Mouse (Mus musculus): Measurements from ENCODE around the gene Rcsd1. TPM values are rescaled to one million over a fixed set of nuclear protein-coding genes. Genes with fewer than 3 reads are reported as not detected.

Gene Rcsd1
- polyA plus RNA-seq, 1 experiment from 2014 or later = 90.4 TPM

DNA sequence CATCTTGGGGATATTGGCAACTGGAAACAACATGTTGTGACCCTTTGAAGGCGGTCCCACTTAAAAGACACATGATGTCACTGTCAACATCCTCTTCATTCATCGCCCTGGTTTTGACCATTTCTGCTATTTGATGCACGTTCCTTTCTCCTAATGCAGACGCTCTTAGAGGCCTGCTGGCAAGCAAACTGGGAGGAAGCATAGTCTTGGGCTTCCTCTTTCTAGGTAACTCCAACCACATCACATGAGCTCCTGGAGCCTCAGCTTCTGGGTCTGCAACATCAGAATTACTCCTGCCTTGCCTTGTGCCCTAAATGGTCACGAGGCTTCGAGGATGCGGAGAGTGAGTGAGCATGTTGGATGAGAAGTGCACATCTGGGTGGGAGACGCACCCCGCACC lies 34.4 kb downstream of the Rcsd1 start:
- no peak overlapping the region for H3K4me2 ChIP-seq
- no peak overlapping the region for H3K9ac ChIP-seq
- no peak overlapping the region for H3K4me3 ChIP-seq
- 76% methylated on average over 9 of the region's 9 CpGs for WGBS
- no peak for ATAC-seq (replicated peaks; ENCODE audit: insufficient number of reproducible peaks, insufficient read depth, low FRiP score, low read depth)
- H3K4me1 ChIP-seq (replicated peaks) = peaks cover 81% of the 10 kb centered on the region
- no peaks in the 10 kb centered on the region for H3K9me3 ChIP-seq (replicated peaks)
- no peaks in the 10 kb centered on the region for H3K27me3 ChIP-seq
- H3K27ac ChIP-seq = peak overlapping the region; percentile 74; the same call in 1 of the 2 replicates
- 0 out of 2 replicates have a peak, but pooled peaks cover 3% of the 10 kb centered on the region for H3K36me3 ChIP-seq

DNA sequence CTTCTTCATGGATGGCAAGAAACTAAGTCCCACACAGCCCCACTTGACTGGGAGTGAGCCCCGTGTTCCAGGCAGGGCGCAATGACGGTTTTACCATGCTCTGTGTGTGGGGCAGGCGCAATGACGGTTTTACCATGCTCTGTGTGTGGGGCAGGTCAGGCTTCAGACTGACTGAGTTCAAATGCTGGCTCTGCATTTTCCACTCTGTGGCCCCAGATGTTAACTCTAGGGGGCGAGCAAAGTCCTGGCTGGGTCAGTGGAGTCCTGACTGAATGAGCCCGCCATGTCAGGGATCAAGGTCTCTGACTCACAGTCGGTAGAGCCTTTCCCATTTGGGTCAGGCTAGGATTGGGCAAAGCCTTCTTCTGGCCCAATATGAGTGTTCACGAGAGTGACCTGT lies 37.2 kb downstream of the Rcsd1 start:
- 79% methylated on average over 9 of the region's 9 CpGs for WGBS
- Histone ChIP-seq H3K4me1 (replicated peaks) (peaks cover 80% of the 10 kb centered on the region), H3K4me2 (no peak overlapping the region), H3K36me3 (0 out of 2 replicates have a peak, but pooled peaks cover 3% of the 10 kb centered on the region), H3K9ac (no peak overlapping the region), H3K27me3 (no peaks in the 10 kb centered on the region), H3K9me3 (replicated peaks) (no peaks in the 10 kb centered on the region), H3K27ac (no peak overlapping the region), H3K4me3 (no peak overlapping the region)
- no peak for ATAC-seq (replicated peaks; ENCODE audit: insufficient number of reproducible peaks, insufficient read depth, low FRiP score, low read depth)

DNA sequence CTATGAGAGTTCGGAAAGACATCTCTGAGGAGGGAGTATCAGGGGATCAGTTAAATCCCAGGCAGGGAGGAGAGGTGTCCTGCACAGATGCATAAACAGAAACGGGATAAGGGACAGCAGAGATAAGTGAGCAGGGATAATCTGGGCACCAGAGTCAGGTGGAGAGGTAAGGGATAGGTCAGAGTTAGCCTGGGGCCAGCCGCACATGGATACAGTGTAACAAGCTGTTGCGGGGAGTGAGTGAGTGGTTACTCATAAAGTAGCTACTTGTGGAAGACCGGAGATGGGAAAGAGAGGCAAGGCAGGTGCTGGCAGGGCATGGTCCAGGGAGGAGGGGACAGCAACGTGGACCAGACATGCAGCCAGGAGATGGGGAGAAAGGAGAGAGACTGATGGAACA lies 39.5 kb downstream of the Rcsd1 start:
- Histone ChIP-seq H3K4me2 (no peak overlapping the region), H3K36me3 (0 out of 2 replicates have a peak, but pooled peaks cover 3% of the 10 kb centered on the region), H3K9ac (no peak overlapping the region), H3K27ac (peak overlapping the region; percentile 81; the same call in 1 of the 2 replicates), H3K9me3 (replicated peaks) (no peaks in the 10 kb centered on the region), H3K4me3 (no peak overlapping the region), H3K4me1 (replicated peaks) (peaks cover 78% of the 10 kb centered on the region), H3K27me3 (no peaks in the 10 kb centered on the region)
- ATAC-seq (replicated peaks; ENCODE audit: insufficient number of reproducible peaks, insufficient read depth, low FRiP score, low read depth) = no peak
- 45% methylated on average over 6 of the region's 6 CpGs for WGBS

DNA sequence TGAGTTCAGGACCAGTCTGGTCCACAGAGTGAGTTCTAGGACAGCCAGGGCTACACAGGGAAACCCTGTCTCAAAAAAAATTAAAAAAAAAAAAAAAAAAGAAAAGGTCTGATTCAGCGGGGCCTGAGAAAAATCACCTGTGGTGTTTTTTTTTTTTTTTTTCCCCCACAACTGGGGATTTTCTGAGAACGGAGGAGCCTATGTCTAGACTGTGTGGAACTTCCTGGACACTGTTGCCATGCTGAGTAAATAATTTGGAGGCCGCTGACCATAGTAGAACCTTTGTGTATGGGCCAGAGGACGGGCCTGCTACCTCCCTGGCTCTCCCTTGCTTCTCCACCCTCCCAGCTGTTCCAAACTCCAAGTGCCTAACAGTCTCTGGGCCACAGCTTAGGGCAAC lies 40.7 kb downstream of the Rcsd1 start:
- Histone ChIP-seq H3K27me3 (no peaks in the 10 kb centered on the region), H3K9me3 (replicated peaks) (no peaks in the 10 kb centered on the region), H3K4me2 (no peak overlapping the region), H3K4me1 (replicated peaks) (peaks cover 73% of the 10 kb centered on the region), H3K9ac (no peak overlapping the region), H3K27ac (peak overlapping the region; percentile 81), H3K36me3 (0 out of 2 replicates have a peak, but pooled peaks cover 3% of the 10 kb centered on the region), H3K4me3 (no peak overlapping the region)
- no peak for ATAC-seq (replicated peaks; ENCODE audit: insufficient number of reproducible peaks, insufficient read depth, low FRiP score, low read depth)
- WGBS = 51% methylated on average over 4 of the region's 4 CpGs

DNA sequence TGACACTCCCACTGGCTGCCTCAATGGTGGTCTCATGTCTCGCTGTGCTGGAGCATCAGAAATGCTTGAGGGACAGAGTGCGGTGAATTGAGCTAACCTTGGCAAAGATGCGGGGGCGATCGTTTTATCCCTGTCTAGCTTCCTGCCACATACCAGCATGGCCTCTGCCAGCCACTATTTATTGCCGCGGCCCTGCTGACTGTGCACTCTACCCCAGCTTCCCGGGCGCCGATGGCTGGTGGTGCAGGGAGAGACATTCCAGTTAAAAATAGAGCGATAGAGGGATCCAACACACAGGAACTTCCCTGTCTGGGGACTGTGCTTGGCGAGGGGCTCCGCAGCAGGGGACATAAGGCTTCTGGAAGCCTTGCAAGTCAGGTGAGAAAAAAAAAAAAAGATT lies 42.2 kb downstream of the Rcsd1 start:
- Histone ChIP-seq H3K9ac (no peak overlapping the region), H3K27ac (peak overlapping the region; percentile 81), H3K4me2 (peak overlapping the region; percentile 42), H3K4me1 (replicated peaks) (peaks cover 84% of the 10 kb centered on the region), H3K36me3 (peaks cover 8% of the 10 kb centered on the region; the same call in 1 of the 2 replicates), H3K9me3 (replicated peaks) (no peaks in the 10 kb centered on the region), H3K4me3 (peak overlapping the region; percentile 14; the same call in 1 of the 2 replicates), H3K27me3 (no peaks in the 10 kb centered on the region)
- peak; percentile 69; the same call in 1 of the 2 replicates for ATAC-seq (replicated peaks; ENCODE audit: insufficient number of reproducible peaks, insufficient read depth, low FRiP score, low read depth)
- 24% methylated on average over 13 of the region's 13 CpGs for WGBS

DNA sequence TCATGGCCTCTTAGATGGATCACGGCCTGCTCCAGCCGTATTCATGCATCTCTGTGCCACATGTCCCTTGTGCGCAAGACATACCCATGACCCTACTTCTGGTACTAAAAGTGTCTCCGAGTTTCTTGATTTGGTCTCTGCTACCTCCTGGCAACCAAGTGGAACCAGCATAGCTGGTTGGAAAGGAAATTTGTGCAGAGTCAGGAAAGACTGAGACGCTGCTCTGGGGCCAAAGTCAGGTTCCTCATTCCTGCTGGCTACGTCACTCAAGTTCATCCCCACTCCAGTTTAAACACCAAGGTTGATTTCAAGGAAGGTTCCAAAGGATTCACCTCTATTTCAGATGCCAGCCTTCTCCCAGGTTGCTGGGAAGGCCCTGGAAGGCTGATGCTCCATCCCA lies 42.6 kb downstream of the Rcsd1 start:
- no peak for ATAC-seq (replicated peaks; ENCODE audit: insufficient number of reproducible peaks, insufficient read depth, low FRiP score, low read depth)
- peaks cover 84% of the 10 kb centered on the region for H3K4me1 ChIP-seq (replicated peaks)
- peak overlapping the region; percentile 81 for H3K27ac ChIP-seq
- 82% methylated on average over 6 of the region's 6 CpGs for whole genome bisulfite sequencing
- peaks cover 12% of the 10 kb centered on the region; the same call in 1 of the 2 replicates for H3K36me3 ChIP-seq
- H3K27me3 ChIP-seq = no peaks in the 10 kb centered on the region
- no peak overlapping the region for H3K4me2 ChIP-seq
- no peaks in the 10 kb centered on the region for H3K9me3 ChIP-seq (replicated peaks)
- no peak overlapping the region for H3K4me3 ChIP-seq
- H3K9ac ChIP-seq = no peak overlapping the region

DNA sequence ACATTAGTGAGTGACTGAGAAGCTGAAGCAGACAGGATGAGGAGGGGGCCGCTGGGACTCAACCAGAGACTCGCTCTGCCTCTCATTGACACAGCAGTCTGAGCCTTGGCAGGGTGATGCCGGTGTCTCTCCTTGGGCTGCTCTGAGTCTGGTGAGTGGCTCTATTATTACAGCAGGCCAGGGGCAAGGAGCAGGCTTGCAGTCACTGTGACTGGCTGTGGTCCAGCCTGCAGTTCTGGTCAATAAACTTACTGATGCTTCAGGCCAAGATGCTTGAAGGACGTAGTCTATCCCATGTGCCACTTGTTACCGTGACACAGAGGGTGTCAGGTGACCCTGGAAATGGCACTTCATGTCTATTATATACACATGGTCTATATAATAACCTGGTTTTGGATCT lies 43.8 kb downstream of the Rcsd1 start:
- H3K4me1 ChIP-seq (replicated peaks) = peaks cover 83% of the 10 kb centered on the region
- H3K36me3 ChIP-seq = peaks cover 18% of the 10 kb centered on the region; the same call in 1 of the 2 replicates
- 63% methylated on average over 5 of the region's 5 CpGs for WGBS
- H3K4me3 ChIP-seq = no peak overlapping the region
- no peak overlapping the region for H3K4me2 ChIP-seq
- H3K9me3 ChIP-seq (replicated peaks) = no peaks in the 10 kb centered on the region
- no peaks in the 10 kb centered on the region for H3K27me3 ChIP-seq
- no peak overlapping the region for H3K9ac ChIP-seq
- ATAC-seq (replicated peaks; ENCODE audit: insufficient number of reproducible peaks, insufficient read depth, low FRiP score, low read depth) = no peak
- 0 out of 2 replicates have a peak overlapping the region, but pooled peaks have one; percentile 0 for H3K27ac ChIP-seq

DNA sequence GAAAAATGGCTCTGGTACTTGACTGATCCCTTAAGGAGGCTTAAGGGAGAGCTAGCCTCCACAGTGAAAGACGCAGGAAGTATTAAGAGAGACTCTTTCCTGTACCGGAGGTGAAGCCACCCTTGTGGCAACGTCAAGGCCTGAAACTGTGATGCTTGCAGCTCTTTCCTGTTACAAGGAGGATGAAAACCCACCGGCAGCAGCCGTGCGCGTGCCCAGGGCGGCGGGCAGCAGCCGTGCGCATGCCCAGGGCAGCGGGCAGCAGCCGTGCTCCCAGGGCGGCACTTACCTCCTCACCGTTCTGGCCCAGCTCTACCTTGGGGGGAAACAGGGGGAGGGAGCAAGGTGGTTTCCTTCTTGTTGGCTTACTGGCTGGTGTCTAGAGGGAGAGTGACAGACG lies 46.3 kb downstream of the Rcsd1 start:
- 69% methylated on average over 16 of the region's 16 CpGs for WGBS
- H3K4me2 ChIP-seq = 0 out of 2 replicates have a peak overlapping the region, but pooled peaks have one; percentile 6
- H3K27ac ChIP-seq = peak overlapping the region; percentile 94

DNA sequence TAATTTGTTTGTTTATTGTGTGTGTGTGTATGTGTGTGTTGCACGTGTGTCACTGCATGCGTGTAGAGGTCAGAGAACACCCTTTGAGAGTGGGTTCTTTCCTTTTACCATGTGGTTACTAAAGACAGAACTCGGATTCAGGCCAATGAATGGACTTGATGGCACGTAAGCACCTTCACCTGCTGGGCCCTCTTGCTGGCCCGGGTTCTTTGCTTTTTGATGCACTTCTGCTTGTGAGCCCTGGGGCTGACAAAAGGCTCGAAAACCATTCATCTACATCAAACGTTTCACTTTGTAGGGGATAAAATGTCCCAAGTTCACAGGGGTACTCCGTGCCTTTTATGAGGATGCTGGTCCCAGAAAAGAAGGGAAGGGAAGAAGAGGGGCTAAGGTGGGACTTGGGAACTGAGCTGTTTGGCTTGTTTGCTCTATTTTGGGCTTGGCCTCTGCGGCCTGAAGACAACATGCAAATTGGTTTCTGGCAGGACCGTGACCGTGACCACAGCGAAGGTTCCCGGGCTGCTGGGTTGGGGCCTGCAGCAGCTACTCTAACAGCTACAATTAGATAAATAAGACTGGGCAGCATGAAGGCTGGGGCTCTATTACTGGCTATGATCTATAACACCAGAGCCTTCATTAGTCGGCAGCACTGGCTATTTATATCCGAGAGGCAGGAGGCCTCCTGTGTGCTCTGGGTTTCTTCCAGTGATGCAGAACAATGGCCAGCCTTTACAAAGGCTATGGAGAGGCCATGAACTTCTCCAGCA lies 46.9 kb downstream of the Rcsd1 start:
- no peaks in the 10 kb centered on the region for H3K27me3 ChIP-seq
- H3K4me3 ChIP-seq = no peak overlapping the region
- H3K9me3 ChIP-seq (replicated peaks) = no peaks in the 10 kb centered on the region
- H3K9ac ChIP-seq = peak overlapping the region; percentile 27
- H3K4me2 ChIP-seq = peak overlapping the region; percentile 6; the same call in 1 of the 2 replicates
- peaks cover 45% of the 10 kb centered on the region for H3K36me3 ChIP-seq
- WGBS = 49% methylated on average over 15 of the region's 15 CpGs
- peaks cover 55% of the 10 kb centered on the region for H3K4me1 ChIP-seq (replicated peaks)
- ATAC-seq (replicated peaks; ENCODE audit: insufficient number of reproducible peaks, insufficient read depth, low FRiP score, low read depth) = peak; percentile 38; the same call in 1 of the 2 replicates
- H3K27ac ChIP-seq = peak overlapping the region; percentile 94

More for the DNA sequence above, 46.3 kb downstream of the Rcsd1 start:
- no peak for ATAC-seq (replicated peaks; ENCODE audit: insufficient number of reproducible peaks, insufficient read depth, low FRiP score, low read depth)
- Histone ChIP-seq H3K36me3 (peaks cover 39% of the 10 kb centered on the region; the same call in 1 of the 2 replicates), H3K4me1 (replicated peaks) (peaks cover 61% of the 10 kb centered on the region), H3K27me3 (no peaks in the 10 kb centered on the region), H3K4me3 (no peak overlapping the region), H3K9ac (peak overlapping the region; percentile 6), H3K9me3 (replicated peaks) (no peaks in the 10 kb centered on the region)

DNA sequence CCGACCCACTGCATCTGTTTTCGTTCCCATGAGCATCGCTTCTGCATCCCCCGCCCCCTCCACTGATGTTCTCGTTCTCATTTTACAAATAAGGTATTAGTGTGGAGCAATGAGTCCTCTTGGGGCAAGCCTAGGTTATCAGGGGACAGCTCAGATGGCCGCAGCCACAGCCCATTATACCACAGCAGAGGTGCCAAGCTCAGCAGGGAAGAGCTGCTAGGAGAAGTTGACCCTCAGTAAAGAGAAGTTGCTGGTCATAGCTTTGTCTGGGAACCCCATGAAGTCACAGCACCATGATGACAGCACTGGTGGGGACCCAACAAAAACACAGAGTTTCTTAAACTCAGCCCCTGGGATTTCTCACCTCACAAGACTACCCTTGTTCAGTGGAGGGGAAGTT lies 47.8 kb downstream of the Rcsd1 start:
- Histone ChIP-seq H3K9ac (no peak overlapping the region; the same call in 1 of the 2 replicates), H3K9me3 (replicated peaks) (no peaks in the 10 kb centered on the region), H3K27me3 (no peaks in the 10 kb centered on the region), H3K36me3 (peaks cover 51% of the 10 kb centered on the region), H3K4me3 (no peak overlapping the region), H3K4me1 (replicated peaks) (peaks cover 47% of the 10 kb centered on the region), H3K4me2 (no peak overlapping the region), H3K27ac (peak overlapping the region; percentile 94)
- ATAC-seq (replicated peaks; ENCODE audit: insufficient number of reproducible peaks, insufficient read depth, low FRiP score, low read depth) = no peak
- WGBS = 72% methylated on average over 6 of the region's 6 CpGs

DNA sequence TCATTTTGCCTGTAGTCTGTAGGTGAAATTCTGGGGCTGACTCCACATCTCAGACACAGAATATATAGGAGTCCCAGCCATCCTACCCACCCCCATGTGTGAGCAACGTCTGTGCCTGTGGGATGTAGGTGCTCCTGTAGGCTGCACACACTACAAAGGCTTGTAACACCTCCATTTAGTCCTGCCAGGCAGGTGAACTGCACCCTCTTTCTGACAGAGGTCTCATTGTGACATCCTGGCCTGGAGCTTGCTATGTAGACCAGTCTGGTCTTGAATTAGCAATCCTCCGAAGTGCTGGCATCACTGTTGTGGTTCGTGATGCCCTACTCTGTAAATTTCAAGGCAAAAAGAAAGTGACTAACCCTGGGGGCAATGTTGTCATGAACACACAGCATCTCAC lies 48.4 kb downstream of the Rcsd1 start:
- Histone ChIP-seq H3K36me3 (peaks cover 55% of the 10 kb centered on the region), H3K27ac (no peak overlapping the region), H3K9ac (no peak overlapping the region), H3K4me2 (no peak overlapping the region), H3K4me3 (no peak overlapping the region), H3K9me3 (replicated peaks) (no peaks in the 10 kb centered on the region), H3K4me1 (replicated peaks) (peaks cover 42% of the 10 kb centered on the region), H3K27me3 (no peaks in the 10 kb centered on the region)
- 67% methylated on average over 3 of the region's 3 CpGs for WGBS
- ATAC-seq (replicated peaks; ENCODE audit: insufficient number of reproducible peaks, insufficient read depth, low FRiP score, low read depth) = no peak

Data from heart, embryonic 15.5 days (tissue).